Mouse (Mus musculus) R1 (cell line): ENCODE measurements around the gene Btbd2.
A peak's percentile ranks its signal among the peaks of the same experiment; 100 is the strongest.
"Not testable (repeated sequence)": the region's sequence is repeated elsewhere in the genome, so short reads cannot be mapped to it uniquely, and the experiment has no call there.

Experiments
- DNase-seq: peaks from one replicate; pipeline ENCODE4 v3.0.0-alpha.2; 2018; ENCODE audit warnings: low read depth, low spot score

The Btbd2 gene

GRCm38 (mm10) chr10:80608435-80608834, 48.4 kb downstream of the Btbd2 start:
- no peak for DNase-seq

GRCm38 (mm10) chr10:80606737-80607350, 50.0 kb downstream of the Btbd2 start:
- no peak for DNase-seq

GRCm38 (mm10) chr10:80606306-80606705, 50.6 kb downstream of the Btbd2 start:
- DNase-seq: peak; percentile 81

GRCm38 (mm10) chr10:80605721-80606120, 51.1 kb downstream of the Btbd2 start, which contains the start of gene Gm49322:
TSS of gene Gm49322 (plus strand) at chr10:80606021.
- not testable (repeated sequence) for DNase-seq

- no peak for DNase-seq
Measured at GRCm38 (mm10) chr10:80604988-80605387, 51.9 kb downstream of the Btbd2 start.

- no peak for DNase-seq
Measured at GRCm38 (mm10) chr10:80604001-80604509, 52.8 kb downstream of the Btbd2 start.

- no peak for DNase-seq
Measured at GRCm38 (mm10) chr10:80603364-80603763, 53.5 kb downstream of the Btbd2 start.

- DNase-seq: peak; percentile 97
Measured at GRCm38 (mm10) chr10:80602698-80603325, 54.1 kb downstream of the Btbd2 start, which contains the start of the genes Scamp4 and Adat3. TSS of gene Scamp4 (plus strand) at chr10:80602872. TSS of gene Adat3 (plus strand) at chr10:80602880.

- DNase-seq: no peak
Measured at GRCm38 (mm10) chr10:80596318-80596717, 60.6 kb downstream of the Btbd2 start.
